Mouse (Mus musculus): ENCODE measurements around the gene Slc35f4. TPM values are rescaled to one million over a fixed set of nuclear protein-coding genes. Genes with fewer than 3 reads are reported as not detected.
A peak's percentile ranks its signal among the peaks of the same experiment; 100 is the strongest.

Slc35f4 gene
- total RNA-seq, 2 experiments from 2014 or later = 17.1 to 19.5 TPM

DNA sequence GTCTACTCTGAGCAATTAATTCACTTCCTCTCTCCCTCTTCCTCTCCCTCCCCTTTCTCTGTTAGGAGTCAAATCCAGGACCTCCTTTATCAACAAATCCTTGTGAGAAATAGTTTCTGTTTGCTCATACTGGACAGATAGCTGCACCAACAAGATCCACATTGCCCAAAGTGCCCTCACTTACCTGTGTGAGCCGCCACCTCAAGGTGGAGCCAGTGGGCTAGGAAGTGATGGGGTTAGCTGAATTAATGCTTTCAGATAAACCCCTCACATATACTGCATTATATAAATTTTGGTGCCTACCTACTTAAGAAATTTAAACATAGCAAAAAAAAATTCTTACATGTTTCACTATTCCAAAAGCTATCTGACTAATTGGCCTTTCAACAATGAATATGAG is 133.4 kb downstream of the Slc35f4 start:
- intact Hi-C loops (cut with DNase I) = no loop called here

DNA sequence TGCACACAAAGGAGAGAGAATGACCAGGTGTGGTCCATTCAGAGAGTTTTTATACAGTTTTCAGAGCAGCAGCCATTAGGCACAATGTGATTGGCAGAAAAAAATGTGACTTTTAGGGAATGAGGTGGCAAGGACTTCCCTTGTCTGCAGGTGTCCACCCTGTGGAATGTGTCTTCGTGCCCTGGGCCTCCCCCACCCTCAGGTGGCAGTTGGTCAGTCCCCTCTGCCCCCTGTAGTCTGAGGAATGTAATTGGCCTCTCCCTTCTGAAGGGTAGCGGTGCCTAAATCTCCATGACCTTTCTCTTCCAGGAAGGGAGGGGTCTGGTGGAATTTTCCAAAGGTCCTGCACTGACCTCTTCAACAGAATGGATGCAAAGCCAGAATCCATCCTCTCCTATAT is 163.7 kb downstream of the Slc35f4 start:
- DNase-seq (ENCODE audit: extremely low spot score in 1 of 2, low spot score in 2 of 2) = no peak
- intact Hi-C loops (cut with DNase I) = no loop called here

More for the DNA sequence above, 133.4 kb downstream of the Slc35f4 start:
- DNase-seq (ENCODE audit: extremely low spot score in 1 of 2, low spot score in 2 of 2) = no peak

DNA sequence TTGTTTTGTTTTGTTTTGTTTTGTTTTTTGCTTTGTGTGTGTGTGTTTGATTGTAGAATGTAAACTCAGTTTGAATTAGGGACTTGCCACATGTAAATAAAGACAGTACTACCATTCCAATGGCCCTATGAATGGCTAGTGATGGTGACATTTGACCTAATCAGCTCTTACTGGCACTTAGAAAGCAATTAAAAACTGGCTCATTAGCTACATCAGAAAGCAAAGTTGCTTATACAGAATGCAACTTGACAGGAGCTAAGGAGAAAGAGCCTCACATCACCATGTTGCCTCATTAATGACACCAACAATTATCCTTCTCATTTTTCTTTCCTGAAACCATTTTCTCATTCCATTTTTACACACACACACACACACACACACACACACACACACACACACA is 170.3 kb downstream of the Slc35f4 start:
- intact Hi-C loops (cut with DNase I) = no loop called here
- no peak for DNase-seq (ENCODE audit: extremely low spot score in 1 of 2, low spot score in 2 of 2)

GRCm38 (mm10) chr14:49348897-49349250 is 177.0 kb downstream of the Slc35f4 start:
- intact Hi-C loops (cut with DNase I) = loop anchor here (2.0 kb wide), 1 partner anchor 110 kb away; no protein-coding TSS in a partner anchor
- peak; percentile 10 to 35 for DNase-seq (ENCODE audit: extremely low spot score in 1 of 2, low spot score in 2 of 2)

DNA sequence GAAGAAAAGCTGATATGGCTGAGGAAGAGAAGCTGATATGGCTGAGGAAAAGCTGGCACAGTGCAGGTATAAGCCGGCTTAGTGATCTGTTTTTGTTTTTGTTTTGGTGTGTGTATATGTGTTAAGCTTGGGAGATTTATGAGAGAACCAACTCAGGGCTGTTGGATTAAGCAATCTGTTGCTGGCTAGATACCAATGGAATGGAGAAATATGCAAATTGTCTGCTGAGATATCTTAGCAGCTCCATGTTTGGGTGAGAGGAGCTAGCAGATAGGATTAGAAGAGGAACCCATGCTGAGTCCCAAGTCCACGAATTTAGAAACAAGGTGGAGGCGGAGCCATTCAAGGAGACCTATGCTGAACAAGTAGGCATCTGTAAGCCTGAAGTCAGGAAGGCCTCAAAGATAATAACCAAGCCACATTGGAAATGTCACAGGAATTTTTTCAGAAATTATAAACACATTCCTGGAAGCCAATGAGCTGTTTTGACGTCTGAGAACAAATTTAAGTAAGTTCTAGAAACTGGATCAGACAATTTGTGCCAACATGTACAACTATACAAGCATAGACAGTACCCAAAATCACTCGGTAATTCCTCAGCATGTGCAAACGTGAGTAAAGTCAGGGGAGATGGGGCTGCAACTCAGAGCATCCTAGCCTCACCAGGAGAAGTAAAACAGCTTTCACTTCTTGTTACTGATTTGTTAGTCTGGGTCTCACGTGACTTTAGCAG is 177.5 kb downstream of the Slc35f4 start:
- intact Hi-C loops (cut with DNase I) = loop anchor here (2.0 kb wide), 1 partner anchor 110 kb away; no protein-coding TSS in a partner anchor
- peak in 1 of 2 experiments; percentile 20 for DNase-seq (ENCODE audit: extremely low spot score in 1 of 2, low spot score in 2 of 2)

DNA sequence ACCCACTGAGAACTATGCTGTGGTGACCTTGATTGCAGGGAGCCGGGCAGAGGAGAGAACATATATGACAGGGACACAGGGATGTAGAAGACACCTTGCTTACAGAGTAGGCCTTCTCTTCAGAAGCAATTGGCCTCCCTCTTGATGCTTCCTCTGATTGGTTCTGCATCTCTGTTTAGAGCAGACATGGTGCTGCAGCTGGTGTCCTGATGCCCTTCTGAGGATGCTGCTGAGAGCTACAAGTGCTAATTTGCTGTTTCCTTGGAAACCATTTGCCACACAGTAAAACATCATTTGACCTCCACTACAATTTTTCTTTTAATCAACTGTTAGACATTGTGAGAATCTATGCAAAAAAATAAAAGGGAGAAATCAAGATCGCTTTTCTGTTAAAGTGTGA is 180.0 kb downstream of the Slc35f4 start:
- intact Hi-C loops (cut with DNase I) = no loop called here
- no peak for DNase-seq (ENCODE audit: extremely low spot score in 1 of 2, low spot score in 2 of 2)

DNA sequence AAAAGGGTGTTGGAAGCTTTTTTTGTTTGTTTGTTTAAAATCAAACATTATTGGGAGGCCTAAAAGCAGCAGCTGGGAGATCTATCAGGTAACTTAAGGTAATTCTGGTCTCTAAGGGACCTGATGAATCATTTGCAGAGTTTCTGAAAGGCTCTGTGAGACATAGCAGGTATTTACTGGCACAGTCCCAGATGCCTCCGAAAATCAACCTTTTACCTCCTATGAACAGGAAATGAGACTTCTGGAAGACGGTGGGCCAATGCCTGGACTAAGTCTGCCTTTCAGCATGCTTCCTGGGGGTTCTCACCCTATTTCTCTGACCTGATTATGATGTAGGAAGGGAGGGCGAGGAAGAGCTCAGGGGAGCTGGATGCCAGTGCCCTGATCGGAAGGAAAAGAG is 188.8 kb downstream of the Slc35f4 start:
- intact Hi-C loops (cut with DNase I) = no loop called here
- DNase-seq (ENCODE audit: extremely low spot score in 1 of 2, low spot score in 2 of 2) = no peak

DNA sequence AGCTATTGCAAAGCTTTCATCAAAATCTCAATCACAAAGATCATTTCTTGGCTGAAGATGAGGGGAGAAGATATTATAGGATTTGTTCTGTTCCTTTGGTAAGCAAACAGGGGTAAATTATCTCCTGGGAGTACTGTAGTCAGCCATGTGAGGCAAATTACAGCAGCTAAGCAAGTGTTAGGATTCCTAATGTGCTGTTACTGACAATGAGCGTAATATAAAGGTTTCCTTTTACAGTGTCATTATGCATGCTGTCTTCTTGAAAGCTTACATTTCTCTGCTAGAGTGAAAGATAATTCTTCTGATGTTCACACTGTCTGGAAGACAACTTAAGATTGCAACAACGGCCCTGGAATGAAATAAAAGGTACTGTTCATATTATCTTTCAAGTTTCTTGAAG is 192.0 kb downstream of the Slc35f4 start:
- intact Hi-C loops (cut with DNase I) = no loop called here
- DNase-seq (ENCODE audit: extremely low spot score in 1 of 2, low spot score in 2 of 2) = no peak

- no peak for DNase-seq (ENCODE audit: extremely low spot score in 1 of 2, low spot score in 2 of 2)
- intact Hi-C loops (cut with DNase I) = no loop called here
Observed at GRCm38 (mm10) chr14:49316493-49316894, 209.4 kb downstream of the Slc35f4 start.

- intact Hi-C loops (cut with DNase I) = no loop called here
- peak in 1 of 2 experiments; percentile 40 for DNase-seq (ENCODE audit: extremely low spot score in 1 of 2, low spot score in 2 of 2)
Observed at GRCm38 (mm10) chr14:49313981-49314380, 211.9 kb downstream of the Slc35f4 start.

DNA sequence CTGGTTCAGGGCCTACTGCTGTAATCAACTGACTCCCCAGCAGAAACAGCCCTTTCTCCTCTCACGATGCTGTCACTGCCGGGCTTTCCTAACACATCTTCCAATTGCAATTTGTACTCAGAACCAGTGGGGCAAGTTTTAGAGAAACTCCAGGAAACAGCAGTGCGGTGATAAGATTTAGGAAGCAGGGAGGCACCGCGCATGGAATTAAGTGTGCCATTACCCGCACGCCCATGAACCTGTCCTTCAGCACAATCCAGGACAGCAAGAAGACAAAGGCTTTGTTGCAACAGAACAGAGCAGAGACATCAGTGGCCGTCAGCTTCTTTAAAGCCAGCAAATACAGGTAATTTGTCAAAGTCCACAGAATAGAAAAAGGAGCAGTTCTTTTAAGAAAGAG is 212.5 kb downstream of the Slc35f4 start:
- intact Hi-C loops (cut with DNase I) = no loop called here
- DNase-seq (ENCODE audit: extremely low spot score in 1 of 2, low spot score in 2 of 2) = no peak

DNA sequence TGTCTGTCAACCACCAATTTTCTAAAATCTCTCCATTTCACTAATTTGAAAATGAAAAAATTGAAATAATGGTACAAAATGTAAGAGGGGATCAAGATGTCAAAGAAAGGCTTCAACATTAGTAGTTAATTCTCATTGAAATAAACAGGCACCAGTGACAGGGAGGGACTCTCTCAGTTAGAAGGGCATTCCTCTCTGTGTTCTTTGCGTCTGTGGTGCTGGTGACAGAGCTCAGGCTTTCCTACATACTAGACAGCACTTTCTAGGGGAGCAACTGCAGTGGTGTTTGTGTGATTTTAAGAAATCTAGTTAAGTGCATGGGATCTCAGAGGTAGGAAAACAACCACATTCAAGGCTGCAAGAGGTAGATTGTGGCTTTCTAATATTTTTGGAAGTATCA is 214.3 kb downstream of the Slc35f4 start:
- no peak for DNase-seq (ENCODE audit: extremely low spot score in 1 of 2, low spot score in 2 of 2)
- intact Hi-C loops (cut with DNase I) = no loop called here

DNA sequence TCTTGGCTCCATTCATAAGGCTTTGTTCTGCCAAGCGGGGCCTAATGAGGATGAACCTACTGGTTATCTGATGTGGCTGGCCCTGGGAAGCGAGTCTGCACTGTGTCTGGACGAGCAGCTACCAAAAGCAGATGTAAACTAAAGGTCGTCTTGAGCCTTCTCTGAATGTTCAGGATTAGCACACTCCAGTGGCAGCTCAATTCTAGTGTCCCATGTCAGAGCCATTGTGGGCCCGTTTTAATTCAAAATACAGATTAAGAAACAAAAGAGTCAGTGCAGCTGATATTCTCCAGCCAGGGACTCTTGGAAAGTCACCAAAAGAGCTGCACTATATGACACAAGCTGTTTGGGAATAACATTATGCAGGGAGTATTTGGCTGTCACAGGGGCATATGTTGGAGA is 214.8 kb downstream of the Slc35f4 start:
- no peak for DNase-seq (ENCODE audit: extremely low spot score in 1 of 2, low spot score in 2 of 2)

DNA sequence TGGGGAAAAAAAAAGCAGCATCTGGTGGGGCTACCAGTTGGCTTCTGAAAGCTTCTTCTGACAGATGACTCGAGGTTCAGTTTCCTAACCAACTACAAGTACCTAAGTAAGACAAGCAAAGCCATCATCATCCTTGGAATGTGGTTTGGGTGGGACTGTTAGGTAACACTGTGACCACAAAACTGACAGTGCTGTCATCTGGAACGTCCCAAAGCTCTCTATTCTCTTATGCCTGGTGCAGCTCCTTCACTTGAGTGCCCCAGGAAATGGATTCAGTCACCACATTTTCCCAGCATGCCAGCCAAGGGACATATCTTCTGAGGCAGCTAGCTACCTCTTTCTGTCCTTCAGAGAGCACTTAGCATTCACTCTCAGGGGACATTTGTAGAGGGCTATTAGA is 216.2 kb downstream of the Slc35f4 start:
- intact Hi-C loops (cut with DNase I) = no loop called here
- DNase-seq (ENCODE audit: extremely low spot score in 1 of 2, low spot score in 2 of 2) = no peak

More for the DNA sequence above, 214.8 kb downstream of the Slc35f4 start:
- intact Hi-C loops (cut with DNase I) = no loop called here

- DNase-seq (ENCODE audit: extremely low spot score in 1 of 2, low spot score in 2 of 2) = no peak
- intact Hi-C loops (cut with DNase I) = no loop called here
Observed at GRCm38 (mm10) chr14:49308591-49308990, 217.3 kb downstream of the Slc35f4 start.

GRCm38 (mm10) chr14:49307842-49308241 is 218.0 kb downstream of the Slc35f4 start:
- no peak for DNase-seq (ENCODE audit: extremely low spot score in 1 of 2, low spot score in 2 of 2)
- intact Hi-C loops (cut with DNase I) = no loop called here

DNA sequence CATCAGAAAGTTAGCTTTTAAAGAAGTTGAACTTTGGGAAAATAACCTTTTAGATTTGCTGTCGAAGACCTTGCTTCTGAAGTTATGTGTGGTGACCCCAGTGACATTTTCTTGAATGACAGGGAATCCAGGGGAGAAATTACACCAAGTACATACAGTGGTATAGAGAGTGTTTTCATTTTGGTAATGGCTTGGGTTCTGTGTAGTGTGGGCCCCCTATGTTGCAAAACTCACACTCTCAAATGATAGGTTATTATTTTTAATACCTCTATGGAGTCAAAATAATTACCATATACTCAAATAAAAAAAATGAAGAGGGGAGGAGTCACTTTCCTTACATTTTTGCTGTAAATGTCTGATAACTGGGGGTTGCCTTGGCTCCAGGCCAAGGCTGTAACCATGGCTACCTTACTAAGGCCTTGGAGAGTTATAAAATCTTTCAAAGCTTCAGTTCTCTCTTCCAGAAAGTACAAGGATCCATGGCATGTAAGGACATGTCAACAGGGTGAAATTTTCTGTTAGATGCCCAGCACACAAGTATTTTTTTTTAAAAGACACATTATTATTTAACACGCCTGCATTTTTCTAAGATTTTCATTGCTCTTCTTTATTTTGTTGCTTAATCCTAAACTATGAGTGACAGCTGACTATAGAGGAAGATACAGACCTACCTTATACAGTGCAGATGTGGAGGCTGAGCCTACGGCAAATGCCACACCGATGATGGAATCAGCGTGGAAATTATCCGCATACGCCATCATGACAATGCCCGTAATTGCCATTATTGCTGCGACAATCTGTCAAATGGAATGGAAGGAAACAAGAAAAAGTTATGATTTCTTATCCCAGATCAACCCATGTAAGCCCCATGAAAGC is 220.1 kb downstream of the Slc35f4 start:
- DNase-seq (ENCODE audit: extremely low spot score in 1 of 2, low spot score in 2 of 2) = no peak
- intact Hi-C loops (cut with DNase I) = no loop called here

GRCm38 (mm10) chr14:49302271-49302857 is 223.5 kb downstream of the Slc35f4 start:
- intact Hi-C loops (cut with DNase I) = no loop called here
- DNase-seq (ENCODE audit: extremely low spot score in 1 of 2, low spot score in 2 of 2) = no peak

DNA sequence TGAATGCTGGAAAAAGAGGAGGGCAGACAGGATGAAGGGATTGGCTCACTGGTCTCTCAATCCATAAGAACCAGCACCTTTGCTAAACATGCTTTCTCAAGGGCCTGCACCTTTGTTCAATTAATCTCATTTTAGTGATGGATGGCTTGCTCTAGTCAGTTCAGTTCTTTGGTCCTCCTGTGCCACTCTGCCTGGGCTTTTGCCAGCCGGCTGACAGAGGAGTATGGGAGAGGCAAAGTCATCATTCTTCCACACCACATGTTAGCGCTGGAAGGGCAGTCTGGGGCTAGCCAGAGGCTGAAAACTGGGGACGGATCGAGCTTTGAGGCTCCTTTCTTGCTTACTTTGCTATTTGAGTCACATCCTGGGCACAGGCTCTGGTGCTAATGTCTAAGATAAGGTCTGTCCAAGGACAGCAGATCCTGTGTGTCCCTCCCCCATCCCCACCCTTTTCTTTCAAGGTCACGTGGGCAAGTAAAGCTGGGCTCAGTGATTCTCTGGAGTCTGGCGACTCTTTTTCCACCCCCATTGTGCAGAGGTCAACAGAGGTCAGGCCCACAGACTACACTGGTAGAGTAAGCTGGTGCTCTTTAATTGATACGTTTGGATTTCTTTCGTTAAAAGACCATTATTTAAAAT is 224.7 kb downstream of the Slc35f4 start:
- DNase-seq (ENCODE audit: extremely low spot score in 1 of 2, low spot score in 2 of 2) = no peak
- intact Hi-C loops (cut with DNase I) = no loop called here

All from left cerebral cortex, postnatal 10 days (tissue).